Mouse (Mus musculus): ENCODE data around the gene Tmem267. TPM values are rescaled to one million over a fixed set of nuclear protein-coding genes. Genes with fewer than 3 reads are reported as not detected.

Gene Tmem267
- total and polyA plus RNA-seq, 3 experiments = 9.2 to 31.3 (median 26.0) TPM

GRCm38 (mm10) chr13:119455082-119455481 is 32.8 kb upstream of the Tmem267 start:
- Histone ChIP-seq H3K27ac (ENCODE audit: insufficient read depth, low read depth) (no peak overlapping the region), H3K4me3 (replicated peaks in 1 of 3; ENCODE audit: low read depth in 2 of 3, low read length in 2 of 3, poor library complexity in 1 of 3) (no peak overlapping the region), H3K36me3 (replicated peaks in 1 of 2; ENCODE audit: control insufficient read depth in 1 of 2, insufficient read depth in 1 of 2, low read length in 1 of 2) (peaks cover 30 to 67% of the 10 kb centered on the region in 2 experiments), H3K9me3 (replicated peaks; ENCODE audit: low read length) (peaks cover 3% of the 10 kb centered on the region), H3K9ac (ENCODE audit: insufficient read depth, low read depth) (no peak overlapping the region), H3K4me1 (ENCODE audit: control insufficient read depth in 1 of 2, insufficient read depth in 2 of 2) (no peaks in the 10 kb centered on the region), H3K4me2 (ENCODE audit: insufficient read depth, low read depth, poor library complexity, severe bottlenecking) (no peak overlapping the region), H3K79me2 (replicated peaks; ENCODE audit: control insufficient read depth, extremely low read depth, insufficient read depth, poor library complexity, severe bottlenecking) (peaks cover 3% of the 10 kb centered on the region; the same call in 1 of the 2 replicates), H3K27me3 (replicated peaks) (no peaks in the 10 kb centered on the region)
- in situ Hi-C loops (cut with MboI; ENCODE audit: low pct_ligation_motif_present, low pct_unique_long_range_greater_than_20kb, low sequenced_read_pairs) (no loop called here), dilution Hi-C loops (cut with MboI; ENCODE audit: extremely low pct_ligation_motif_present, extremely low pct_unique_long_range_greater_than_20kb, low sequenced_read_pairs) (no loop called here)
- no peak for TF ChIP-seq USF2 (conservative IDR thresholded peaks at IDR 0.05; ENCODE audit: low read depth, low read length)
- no peak for TF ChIP-seq KAT2A (IDR thresholded peaks at IDR 0.05; ENCODE audit: insufficient replicate concordance, low read length)
- no peak for TF ChIP-seq CHD1 (IDR thresholded peaks at IDR 0.05; ENCODE audit: low read depth, low read length)
- no peak for TF ChIP-seq MYC (IDR thresholded peaks at IDR 0.05; ENCODE audit: low read depth, low read length)
- no peak for TF ChIP-seq ZNF384 (IDR thresholded peaks at IDR 0.05; ENCODE audit: low read depth, low read length)
- no peak for TF ChIP-seq UBTF (IDR thresholded peaks at IDR 0.05; ENCODE audit: low read depth, low read length)
- no peak for TF ChIP-seq TCF12 (IDR thresholded peaks at IDR 0.05; ENCODE audit: low read depth, low read length)
- no peak for TF ChIP-seq ETS1 (conservative IDR thresholded peaks at IDR 0.05; ENCODE audit: low read depth, low read length)
- TF ChIP-seq TBP (conservative IDR thresholded peaks at IDR 0.05; ENCODE audit: low read depth, low read length) = no peak
- no peak for TF ChIP-seq PAX5 (IDR thresholded peaks at IDR 0.05; ENCODE audit: low read length)
- TF ChIP-seq CTCF (conservative IDR thresholded peaks at IDR 0.05 in 1 of 2, IDR thresholded peaks at IDR 0.05 in 1 of 2; ENCODE audit: low read depth in 2 of 2, low read length in 2 of 2) = no peak
- TF ChIP-seq MAX (IDR thresholded peaks at IDR 0.05; ENCODE audit: low read length) = no peak
- no peak for TF ChIP-seq MAFK (IDR thresholded peaks at IDR 0.05; ENCODE audit: insufficient replicate concordance, low read length)
- no peak for DNase-seq (ENCODE audit: extremely low read depth)

DNA sequence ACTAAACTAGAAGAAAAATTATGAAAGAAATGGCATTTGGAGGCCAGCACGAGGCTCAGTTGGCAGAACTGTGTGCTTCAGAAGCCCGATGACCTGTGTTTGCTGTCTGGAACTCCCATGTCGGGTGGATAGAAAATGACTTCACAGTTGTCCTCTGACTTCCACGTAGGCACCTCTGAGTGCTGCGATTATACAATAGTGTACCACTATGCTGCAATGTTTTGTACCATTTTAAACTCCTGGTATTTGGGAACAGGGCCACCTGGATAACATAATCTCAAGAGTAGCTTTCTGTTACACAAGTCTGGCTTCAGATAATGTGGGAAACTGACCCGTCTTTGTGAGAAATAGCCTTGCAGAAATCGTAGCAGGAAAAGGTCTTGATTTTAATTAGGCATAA is 31.5 kb upstream of the Tmem267 start:
- H3K4me2 ChIP-seq (ENCODE audit: insufficient read depth, low read depth, poor library complexity, severe bottlenecking) = no peak overlapping the region
- H3K4me1 ChIP-seq (ENCODE audit: control insufficient read depth in 1 of 2, insufficient read depth in 2 of 2) = no peaks in the 10 kb centered on the region
- no peak overlapping the region for H3K27ac ChIP-seq (ENCODE audit: insufficient read depth, low read depth)
- no peaks in the 10 kb centered on the region for H3K9me3 ChIP-seq (replicated peaks; ENCODE audit: low read length)
- no peak for TF ChIP-seq PAX5 (IDR thresholded peaks at IDR 0.05; ENCODE audit: low read length)
- TF ChIP-seq UBTF (IDR thresholded peaks at IDR 0.05; ENCODE audit: low read depth, low read length) = no peak
- no peak for TF ChIP-seq CTCF (conservative IDR thresholded peaks at IDR 0.05 in 1 of 2, IDR thresholded peaks at IDR 0.05 in 1 of 2; ENCODE audit: low read depth in 2 of 2, low read length in 2 of 2)
- TF ChIP-seq EP300 (IDR thresholded peaks at IDR 0.05; ENCODE audit: low read length) = no peak
- no peak for TF ChIP-seq MEF2A (IDR thresholded peaks at IDR 0.05; ENCODE audit: borderline replicate concordance, low read depth, low read length)
- TF ChIP-seq MYC (IDR thresholded peaks at IDR 0.05; ENCODE audit: low read depth, low read length) = no peak
- no peak for TF ChIP-seq TBP (conservative IDR thresholded peaks at IDR 0.05; ENCODE audit: low read depth, low read length)
- TF ChIP-seq RCOR1 (conservative IDR thresholded peaks at IDR 0.05; ENCODE audit: low read depth, low read length) = no peak
- TF ChIP-seq MAFK (IDR thresholded peaks at IDR 0.05; ENCODE audit: insufficient replicate concordance, low read length) = no peak
- 0 out of 2 replicates have a peak, but pooled peaks cover 3% of the 10 kb centered on the region for H3K79me2 ChIP-seq (replicated peaks; ENCODE audit: control insufficient read depth, extremely low read depth, insufficient read depth, poor library complexity, severe bottlenecking)
- no peaks in the 10 kb centered on the region for H3K27me3 ChIP-seq (replicated peaks)
- dilution Hi-C loops (cut with MboI; ENCODE audit: extremely low pct_ligation_motif_present, extremely low pct_unique_long_range_greater_than_20kb, low sequenced_read_pairs) (no loop called here), in situ Hi-C loops (cut with MboI; ENCODE audit: low pct_ligation_motif_present, low pct_unique_long_range_greater_than_20kb, low sequenced_read_pairs) (no loop called here)
- H3K36me3 ChIP-seq (replicated peaks in 1 of 2; ENCODE audit: control insufficient read depth in 1 of 2, insufficient read depth in 1 of 2, low read length in 1 of 2) = peaks cover 21 to 54% of the 10 kb centered on the region in 2 experiments
- no peak for DNase-seq (ENCODE audit: extremely low read depth)
- H3K4me3 ChIP-seq (replicated peaks in 1 of 3; ENCODE audit: low read depth in 2 of 3, low read length in 2 of 3, poor library complexity in 1 of 3) = no peak overlapping the region
- no peak overlapping the region for H3K9ac ChIP-seq (ENCODE audit: insufficient read depth, low read depth)
